Mouse (Mus musculus) thymus, postnatal 25 days (tissue): ENCODE results near the gene Actg1.
A peak's percentile ranks its signal among the peaks of the same experiment; 100 is the strongest.
"Not testable (repeated sequence)": the region's sequence is repeated elsewhere in the genome, so short reads cannot be mapped to it uniquely, and the experiment has no call there.

Experiments used
- DNase-seq: peaks from one replicate; pipeline ENCODE4 v3.0.0; 2022

Gene Actg1

GRCm38 (mm10) chr11:120360062-120360461 is 11.7 kb upstream of the Actg1 start:
- no peak for DNase-seq

GRCm38 (mm10) chr11:120359391-120359790 is 11.0 kb upstream of the Actg1 start:
- no peak for DNase-seq

GRCm38 (mm10) chr11:120357791-120358401 is 9.6 kb upstream of the Actg1 start:
- DNase-seq, result no peak

- DNase-seq, result no peak
These were observed 8.6 kb upstream of the Actg1 start for GRCm38 (mm10) chr11:120356900-120357299.

GRCm38 (mm10) chr11:120356319-120356840 is 8.0 kb upstream of the Actg1 start:
- no peak for DNase-seq

- no peak for DNase-seq
These were observed 7.1 kb upstream of the Actg1 start for GRCm38 (mm10) chr11:120355277-120356039.

GRCm38 (mm10) chr11:120354304-120355276 is 6.2 kb upstream of the Actg1 start:
- no peak for DNase-seq

GRCm38 (mm10) chr11:120353500-120354303 is 5.4 kb upstream of the Actg1 start:
- peak; percentile 80 for DNase-seq

GRCm38 (mm10) chr11:120352571-120353290 is 4.4 kb upstream of the Actg1 start:
- no peak for DNase-seq

- not testable (repeated sequence) for DNase-seq
These were observed 3.7 kb upstream of the Actg1 start for GRCm38 (mm10) chr11:120352093-120352350.

- DNase-seq, result no peak
These were observed 3.1 kb upstream of the Actg1 start for GRCm38 (mm10) chr11:120351250-120352092.

- no peak for DNase-seq
These were observed 2.4 kb upstream of the Actg1 start for GRCm38 (mm10) chr11:120350711-120351110.

GRCm38 (mm10) chr11:120349986-120350702 is 1.8 kb upstream of the Actg1 start:
- DNase-seq, result no peak

GRCm38 (mm10) chr11:120349371-120349985 is 1.1 kb upstream of the Actg1 start:
- peak; percentile 65 for DNase-seq

GRCm38 (mm10) chr11:120348684-120349370 is 485 bp upstream of the Actg1 start:
- peak; percentile 44 for DNase-seq

- peak; percentile 51 for DNase-seq
These were observed 1.0 kb downstream of the Actg1 start for GRCm38 (mm10) chr11:120347301-120347700.

- DNase-seq, result not testable (repeated sequence)
These were observed 1.8 kb downstream of the Actg1 start for GRCm38 (mm10) chr11:120346383-120347034.

GRCm38 (mm10) chr11:120345067-120345681 is 3.2 kb downstream of the Actg1 start:
- no peak for DNase-seq
